Comparison of ENCODE assay signal across 8 mouse cellular contexts in the genomic region with DNA sequence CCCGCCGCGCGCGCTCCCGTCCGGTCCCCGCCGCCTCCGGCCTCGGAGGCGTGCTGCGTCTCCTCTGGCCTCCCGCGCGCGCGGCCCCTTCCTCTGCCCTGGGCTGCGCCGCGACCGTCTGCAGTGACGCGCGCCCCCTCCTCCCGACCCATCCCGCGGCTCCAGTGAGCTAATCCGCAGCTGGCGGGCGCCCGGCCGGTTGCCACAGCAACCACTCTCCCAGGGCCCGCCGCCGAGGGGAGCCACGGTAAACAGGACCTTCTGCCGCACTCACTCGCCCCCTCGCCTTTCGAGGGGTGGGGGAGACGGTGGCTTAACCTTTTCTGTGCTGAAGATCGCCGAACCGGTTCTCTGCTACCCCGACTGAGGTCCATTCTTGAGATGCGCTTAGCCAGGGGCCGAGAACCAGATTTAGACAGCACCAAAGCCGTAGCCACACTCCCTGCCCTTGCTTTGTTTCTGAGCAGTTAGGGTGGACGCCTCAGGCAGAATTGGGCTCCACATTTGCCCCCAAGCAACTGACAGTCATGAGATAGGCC. TPM values are rescaled to one million over a fixed set of nuclear protein-coding genes. Genes with fewer than 3 reads are reported as not detected.
DNase-seq lines count a peak whose midpoint lies in the region; ATAC-seq lines count a peak whose summit lies in the region.

Gene Dennd2a, minus strand, starts transcription at position 145 of the 539 bp plus-strand sequence.

- WGBS in embryonic facial prominence, embryonic 12.5 days = under 1% methylated on average over 44 of the region's 50 CpGs
- WGBS in limb, embryonic 10.5 days = 1% methylated on average over 50 of the region's 50 CpGs
- WGBS in midbrain, embryonic 13.5 days = under 1% methylated on average over 40 of the region's 50 CpGs
- under 1% methylated on average over 46 of the region's 50 CpGs for WGBS in stomach, embryonic 15.5 days

- H3K4me1 ChIP-seq in embryonic facial prominence, embryonic 12.5 days = peaks cover 29% of the 10 kb centered on the region
- H3K4me1 ChIP-seq in limb, embryonic 10.5 days = peaks cover 45% of the 10 kb centered on the region
- peaks cover 56% of the 10 kb centered on the region for H3K4me1 ChIP-seq in midbrain, embryonic 13.5 days (replicated peaks)
- H3K4me1 ChIP-seq in stomach, embryonic 15.5 days = peaks cover 29% of the 10 kb centered on the region

- peak within 1 kb of the TSS; percentile 74 for H3K4me2 ChIP-seq in embryonic facial prominence, embryonic 12.5 days (replicated peaks)
- peak within 1 kb of the TSS; percentile 70 for H3K4me2 ChIP-seq in midbrain, embryonic 13.5 days (replicated peaks)
- peak within 1 kb of the TSS; percentile 75 for H3K4me2 ChIP-seq in stomach, embryonic 15.5 days

- H3K36me3 ChIP-seq in embryonic facial prominence, embryonic 12.5 days = no peaks in the 10 kb centered on the region; the same call in 1 of the 2 replicates
- H3K36me3 ChIP-seq in limb, embryonic 10.5 days = peaks cover 23% of the 10 kb centered on the region
- H3K36me3 ChIP-seq in midbrain, embryonic 13.5 days = peaks cover 6% of the 10 kb centered on the region; the same call in 1 of the 2 replicates
- H3K36me3 ChIP-seq in stomach, embryonic 15.5 days = no peaks in the 10 kb centered on the region

- peak within 1 kb of the TSS; percentile 95 for H3K27ac ChIP-seq in embryonic facial prominence, embryonic 12.5 days
- peak within 1 kb of the TSS; percentile 99 for H3K27ac ChIP-seq in limb, embryonic 10.5 days
- H3K27ac ChIP-seq in midbrain, embryonic 13.5 days = peak within 1 kb of the TSS; percentile 96
- peak within 1 kb of the TSS; percentile 90 for H3K27ac ChIP-seq in stomach, embryonic 15.5 days

- peak; percentile 11 to 21 for DNase-seq in spleen, adult 18-20 months
- DNase-seq in spleen, postnatal 14 days (ENCODE audit: low spot score in 2 of 2) = no peak
- peak; percentile 82 to 83 for DNase-seq in heart, adult 18-20 months
- DNase-seq in kidney, adult 18-20 months = peak; percentile 42
- peak; percentile 95 for DNase-seq in limb, embryonic 10.5 days (ENCODE audit: low spot score)

- ATAC-seq in embryonic facial prominence, embryonic 12.5 days (ENCODE audit: insufficient number of reproducible peaks, insufficient read depth, low FRiP score, low TSS enrichment) = peak; percentile 92
- peak; percentile 97 for ATAC-seq in midbrain, embryonic 13.5 days
- peak; percentile 88 for ATAC-seq in stomach, embryonic 15.5 days (ENCODE audit: insufficient read depth, low FRiP score, low read depth)

- H3K9ac ChIP-seq in embryonic facial prominence, embryonic 12.5 days = peak within 1 kb of the TSS; percentile 96
- H3K9ac ChIP-seq in midbrain, embryonic 13.5 days (replicated peaks) = peak within 1 kb of the TSS; percentile 93
- peak within 1 kb of the TSS; percentile 78 for H3K9ac ChIP-seq in stomach, embryonic 15.5 days

- H3K27me3 ChIP-seq in embryonic facial prominence, embryonic 12.5 days = no peaks in the 10 kb centered on the region
- no peaks in the 10 kb centered on the region for H3K27me3 ChIP-seq in limb, embryonic 10.5 days (ENCODE audit: low read depth, poor library complexity, severe bottlenecking)
- no peaks in the 10 kb centered on the region for H3K27me3 ChIP-seq in midbrain, embryonic 13.5 days
- H3K27me3 ChIP-seq in stomach, embryonic 15.5 days (replicated peaks) = no peaks in the 10 kb centered on the region

- H3K4me3 ChIP-seq in embryonic facial prominence, embryonic 12.5 days = peak within 1 kb of the TSS; percentile 89
- H3K4me3 ChIP-seq in limb, embryonic 10.5 days = peak within 1 kb of the TSS; percentile 90
- H3K4me3 ChIP-seq in midbrain, embryonic 13.5 days (replicated peaks) = peak within 1 kb of the TSS; percentile 78
- peak within 1 kb of the TSS; percentile 82 for H3K4me3 ChIP-seq in stomach, embryonic 15.5 days (replicated peaks)

- no peaks in the 10 kb centered on the region for H3K9me3 ChIP-seq in embryonic facial prominence, embryonic 12.5 days
- no peaks in the 10 kb centered on the region for H3K9me3 ChIP-seq in limb, embryonic 10.5 days (replicated peaks)
- H3K9me3 ChIP-seq in midbrain, embryonic 13.5 days = no peaks in the 10 kb centered on the region
- no peaks in the 10 kb centered on the region for H3K9me3 ChIP-seq in stomach, embryonic 15.5 days

RNA-seq across cellular contexts. Expression of gene Dennd2a, which starts in this region (rescaled TPM):
- polyA plus RNA-seq in embryonic facial prominence, embryonic 12.5 days (2016; fragmentation: Nextera tagmentation; extraction: Ambion mirVana) = 36.1 and 37.7 TPM in 2 replicates
- total RNA-seq in heart, adult 18-20 months (2021) = 1 to 10 TPM; 5.8 to 6.2 TPM
- polyA plus RNA-seq in limb, embryonic 10.5 days (2016; fragmentation: Nextera tagmentation; extraction: Ambion mirVana) = 33.9 and 40.7 TPM in 2 replicates
- polyA plus RNA-seq in midbrain, embryonic 13.5 days (2015; fragmentation: Nextera tagmentation; extraction: Ambion mirVana) = 32.3 and 38.5 TPM in 2 replicates
- 13.4 and 15.8 TPM in 2 replicates for polyA plus RNA-seq in stomach, embryonic 15.5 days (2015; fragmentation: Nextera tagmentation; extraction: Ambion mirVana)

Comparison
In these comparisons a context has a peak if more than half of its experiments do, and no peak if none do; other contexts are left out.
1. DNase-seq: peak in spleen, adult 18-20 months (2 of 2), heart, adult 18-20 months (2 of 2), kidney, adult 18-20 months (single experiment) and limb, embryonic 10.5 days (single experiment); none in spleen, postnatal 14 days (0 of 2).
2. Peak in every context shown above with its lines, with median percentiles within 50 percentile points of each other: ATAC-seq, H3K27ac ChIP-seq, H3K4me2 ChIP-seq, H3K4me3 ChIP-seq and H3K9ac ChIP-seq.